Mouse (Mus musculus): Measurements from ENCODE around the gene Itpr3. TPM values are rescaled to one million over a fixed set of nuclear protein-coding genes. Genes with fewer than 3 reads are reported as not detected.

Gene Itpr3
- polyA plus RNA-seq, 1 experiment from 2014 or later: 0.48 TPM

GRCm38 (mm10) chr17:27038335-27039050 is 18.6 kb upstream of the Itpr3 start:
- Histone ChIP-seq H3K4me2 (no peak overlapping the region), H3K27ac (no peak overlapping the region), H3K4me1 (replicated peaks) (peaks cover 33% of the 10 kb centered on the region), H3K9me3 (replicated peaks) (no peaks in the 10 kb centered on the region), H3K36me3 (no peaks in the 10 kb centered on the region), H3K9ac (no peak overlapping the region), H3K4me3 (replicated peaks) (no peak overlapping the region), H3K27me3 (peaks cover 11% of the 10 kb centered on the region; the same call in 1 of the 2 replicates)
- no peak for ATAC-seq (ENCODE audit: low read depth)
- whole genome bisulfite sequencing (ENCODE audit: insufficient replicate concordance): 42% methylated on average over 17 of the region's 18 CpGs
- DNase-seq: no peak

- Histone ChIP-seq H3K4me2 (no peak overlapping the region), H3K36me3 (no peaks in the 10 kb centered on the region), H3K4me1 (replicated peaks) (peaks cover 33% of the 10 kb centered on the region), H3K9ac (no peak overlapping the region), H3K27me3 (peaks cover 11% of the 10 kb centered on the region; the same call in 1 of the 2 replicates), H3K9me3 (replicated peaks) (no peaks in the 10 kb centered on the region), H3K27ac (no peak overlapping the region), H3K4me3 (replicated peaks) (no peak overlapping the region)
- no peak for DNase-seq
- ATAC-seq (ENCODE audit: low read depth): no peak
- whole genome bisulfite sequencing (ENCODE audit: insufficient replicate concordance): 57% methylated on average over 10 of the region's 10 CpGs
Observed at GRCm38 (mm10) chr17:27039432-27040102, 17.5 kb upstream of the Itpr3 start.

GRCm38 (mm10) chr17:27040304-27041045 is 16.6 kb upstream of the Itpr3 start:
- no peaks in the 10 kb centered on the region for H3K9me3 ChIP-seq (replicated peaks)
- no peaks in the 10 kb centered on the region for H3K36me3 ChIP-seq
- 36% methylated on average over 20 of the region's 20 CpGs for WGBS (ENCODE audit: insufficient replicate concordance)
- peak overlapping the region; percentile 23; the same call in 1 of the 2 replicates for H3K4me2 ChIP-seq
- H3K4me1 ChIP-seq (replicated peaks): peaks cover 27% of the 10 kb centered on the region
- no peak for ATAC-seq (ENCODE audit: low read depth)
- H3K4me3 ChIP-seq (replicated peaks): no peak overlapping the region
- DNase-seq: no peak
- no peak overlapping the region for H3K27ac ChIP-seq
- H3K9ac ChIP-seq: no peak overlapping the region
- H3K27me3 ChIP-seq: peaks cover 11% of the 10 kb centered on the region; the same call in 1 of the 2 replicates

GRCm38 (mm10) chr17:27041046-27041786 is 15.9 kb upstream of the Itpr3 start:
- no peak overlapping the region for H3K9ac ChIP-seq
- peaks cover 23% of the 10 kb centered on the region for H3K4me1 ChIP-seq (replicated peaks)
- peaks cover 6% of the 10 kb centered on the region; the same call in 1 of the 2 replicates for H3K27me3 ChIP-seq
- WGBS (ENCODE audit: insufficient replicate concordance): 64% methylated on average over 10 of the region's 13 CpGs
- no peak overlapping the region for H3K4me3 ChIP-seq (replicated peaks)
- DNase-seq (no peak), ATAC-seq (ENCODE audit: low read depth) (no peak)
- no peak overlapping the region for H3K27ac ChIP-seq
- no peak overlapping the region for H3K4me2 ChIP-seq
- H3K9me3 ChIP-seq (replicated peaks): no peaks in the 10 kb centered on the region
- H3K36me3 ChIP-seq: no peaks in the 10 kb centered on the region

GRCm38 (mm10) chr17:27041787-27042055 is 15.4 kb upstream of the Itpr3 start:
- ATAC-seq (ENCODE audit: low read depth): no peak

GRCm38 (mm10) chr17:27042840-27043239 is 14.3 kb upstream of the Itpr3 start:
- H3K9ac ChIP-seq: no peak overlapping the region

More at GRCm38 (mm10) chr17:27041787-27042055, 15.4 kb upstream of the Itpr3 start:
- Histone ChIP-seq H3K4me3 (replicated peaks) (no peak overlapping the region), H3K4me1 (replicated peaks) (peaks cover 23% of the 10 kb centered on the region), H3K27ac (no peak overlapping the region), H3K36me3 (no peaks in the 10 kb centered on the region), H3K27me3 (peaks cover under 1% of the 10 kb centered on the region; the same call in 1 of the 2 replicates), H3K9ac (no peak overlapping the region), H3K4me2 (no peak overlapping the region), H3K9me3 (replicated peaks) (no peaks in the 10 kb centered on the region)
- no peak for DNase-seq
- 64% methylated on average over 2 of the region's 2 CpGs for WGBS (ENCODE audit: insufficient replicate concordance)

GRCm38 (mm10) chr17:27045164-27045563 is 11.9 kb upstream of the Itpr3 start:
- Histone ChIP-seq H3K36me3 (no peaks in the 10 kb centered on the region), H3K9me3 (replicated peaks) (no peaks in the 10 kb centered on the region), H3K4me2 (no peak overlapping the region), H3K4me1 (replicated peaks) (peaks cover 17% of the 10 kb centered on the region), H3K4me3 (replicated peaks) (no peak overlapping the region), H3K9ac (no peak overlapping the region), H3K27ac (no peak overlapping the region), H3K27me3 (no peaks in the 10 kb centered on the region)
- no peak for ATAC-seq (ENCODE audit: low read depth)
- DNase-seq: no peak
- 74% methylated on average over 6 of the region's 6 CpGs for WGBS (ENCODE audit: insufficient replicate concordance)

More at GRCm38 (mm10) chr17:27042840-27043239, 14.3 kb upstream of the Itpr3 start:
- no peaks in the 10 kb centered on the region for H3K27me3 ChIP-seq
- no peaks in the 10 kb centered on the region for H3K9me3 ChIP-seq (replicated peaks)
- H3K4me1 ChIP-seq (replicated peaks): peaks cover 23% of the 10 kb centered on the region
- H3K4me3 ChIP-seq (replicated peaks): no peak overlapping the region
- DNase-seq (no peak), ATAC-seq (ENCODE audit: low read depth) (no peak)
- WGBS (ENCODE audit: insufficient replicate concordance): 40% methylated on average over 6 of the region's 6 CpGs
- H3K36me3 ChIP-seq: no peaks in the 10 kb centered on the region
- H3K27ac ChIP-seq: peak overlapping the region; percentile 13; the same call in 1 of the 2 replicates
- H3K4me2 ChIP-seq: no peak overlapping the region

GRCm38 (mm10) chr17:27047762-27048444 is 9.2 kb upstream of the Itpr3 start:
- Histone ChIP-seq H3K27ac (no peak overlapping the region), H3K36me3 (no peaks in the 10 kb centered on the region), H3K4me1 (replicated peaks) (peaks cover 22% of the 10 kb centered on the region), H3K27me3 (no peaks in the 10 kb centered on the region), H3K4me3 (replicated peaks) (no peak overlapping the region), H3K9ac (no peak overlapping the region), H3K9me3 (replicated peaks) (no peaks in the 10 kb centered on the region), H3K4me2 (no peak overlapping the region)
- DNase-seq: no peak
- no peak for ATAC-seq (ENCODE audit: low read depth)
- 67% methylated on average over 14 of the region's 14 CpGs for WGBS (ENCODE audit: insufficient replicate concordance)

GRCm38 (mm10) chr17:27048445-27049239 is 8.5 kb upstream of the Itpr3 start:
- 73% methylated on average over 14 of the region's 14 CpGs for WGBS (ENCODE audit: insufficient replicate concordance)
- Histone ChIP-seq H3K9me3 (replicated peaks) (no peaks in the 10 kb centered on the region), H3K4me1 (replicated peaks) (peaks cover 17% of the 10 kb centered on the region), H3K27ac (no peak overlapping the region), H3K4me3 (replicated peaks) (no peak overlapping the region), H3K27me3 (no peaks in the 10 kb centered on the region), H3K4me2 (no peak overlapping the region), H3K36me3 (no peaks in the 10 kb centered on the region), H3K9ac (no peak overlapping the region)
- ATAC-seq (ENCODE audit: low read depth): no peak
- DNase-seq: no peak

- 66% methylated on average over 5 of the region's 5 CpGs for WGBS (ENCODE audit: insufficient replicate concordance)
- Histone ChIP-seq H3K9ac (no peak overlapping the region), H3K36me3 (no peaks in the 10 kb centered on the region), H3K9me3 (replicated peaks) (no peaks in the 10 kb centered on the region), H3K4me3 (replicated peaks) (no peak overlapping the region), H3K27me3 (no peaks in the 10 kb centered on the region), H3K27ac (no peak overlapping the region), H3K4me1 (replicated peaks) (peaks cover 19% of the 10 kb centered on the region), H3K4me2 (no peak overlapping the region)
- DNase-seq: no peak
- no peak for ATAC-seq (ENCODE audit: low read depth)
Observed at GRCm38 (mm10) chr17:27050853-27051252, 6.3 kb upstream of the Itpr3 start.

Measured in liver, embryonic 13.5 days (tissue).